Mouse (Mus musculus) MN1 (cell line): ENCODE results near the gene Dtx4.
"Not testable (repeated sequence)": the region's sequence is repeated elsewhere in the genome, so short reads cannot be mapped to it uniquely, and the experiment has no call there.

Experiments used
- DNase-seq: peaks from one replicate; pipeline ENCODE4 v3.0.0-alpha.2; 2016; ENCODE audit warnings: low spot score

Dtx4 gene

DNA sequence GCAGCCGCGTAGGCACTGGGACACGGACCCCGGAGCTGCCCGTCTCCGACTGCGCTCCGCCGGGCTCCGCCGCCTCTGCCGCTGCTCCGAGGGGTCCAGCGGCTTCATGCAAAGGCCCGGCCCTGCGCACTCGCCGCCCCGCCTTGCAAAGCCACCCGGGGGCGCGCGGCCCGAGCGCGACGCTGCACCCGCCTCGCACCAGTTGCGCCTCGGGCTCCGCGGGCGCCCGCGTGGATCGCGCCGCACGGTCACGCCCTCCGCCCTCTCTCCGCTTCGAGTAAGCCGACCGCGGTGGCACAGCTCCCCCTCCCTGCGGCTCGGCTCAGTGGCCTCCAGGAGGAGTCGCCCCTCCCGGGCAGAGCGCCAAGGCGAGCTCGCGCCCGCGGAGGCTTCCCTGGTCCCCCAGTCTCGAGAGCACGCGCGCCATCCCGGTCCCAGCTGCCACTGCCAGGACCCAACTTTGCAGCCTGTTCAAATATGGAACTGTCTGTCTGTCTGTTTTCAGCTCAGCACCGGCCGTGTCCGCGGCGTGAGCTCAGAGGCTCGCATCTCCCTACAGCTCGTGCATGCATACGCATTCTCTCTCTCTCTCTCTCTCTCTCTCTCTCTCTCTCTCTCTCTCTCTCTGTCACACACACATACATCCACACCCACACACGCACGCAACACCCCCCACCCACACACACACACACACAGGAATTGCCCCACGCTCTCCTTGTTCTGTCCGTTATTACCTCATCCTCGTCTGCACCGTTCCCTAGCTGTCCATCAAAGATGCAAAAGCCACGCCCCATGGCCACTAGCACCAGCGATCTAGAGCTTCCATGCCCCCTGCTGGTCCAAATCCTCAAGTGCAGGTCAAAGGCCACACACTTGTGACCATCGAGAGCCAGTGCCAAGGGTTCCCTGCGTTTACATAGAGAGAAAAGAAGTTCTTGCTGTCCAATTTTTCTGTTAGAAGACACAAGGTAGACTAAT lies at the start of gene Dtx4:
Dtx4 (minus strand) TSS at position 85 of the 978 bp plus-strand sequence.
- DNase-seq = peak; percentile 97

DNA sequence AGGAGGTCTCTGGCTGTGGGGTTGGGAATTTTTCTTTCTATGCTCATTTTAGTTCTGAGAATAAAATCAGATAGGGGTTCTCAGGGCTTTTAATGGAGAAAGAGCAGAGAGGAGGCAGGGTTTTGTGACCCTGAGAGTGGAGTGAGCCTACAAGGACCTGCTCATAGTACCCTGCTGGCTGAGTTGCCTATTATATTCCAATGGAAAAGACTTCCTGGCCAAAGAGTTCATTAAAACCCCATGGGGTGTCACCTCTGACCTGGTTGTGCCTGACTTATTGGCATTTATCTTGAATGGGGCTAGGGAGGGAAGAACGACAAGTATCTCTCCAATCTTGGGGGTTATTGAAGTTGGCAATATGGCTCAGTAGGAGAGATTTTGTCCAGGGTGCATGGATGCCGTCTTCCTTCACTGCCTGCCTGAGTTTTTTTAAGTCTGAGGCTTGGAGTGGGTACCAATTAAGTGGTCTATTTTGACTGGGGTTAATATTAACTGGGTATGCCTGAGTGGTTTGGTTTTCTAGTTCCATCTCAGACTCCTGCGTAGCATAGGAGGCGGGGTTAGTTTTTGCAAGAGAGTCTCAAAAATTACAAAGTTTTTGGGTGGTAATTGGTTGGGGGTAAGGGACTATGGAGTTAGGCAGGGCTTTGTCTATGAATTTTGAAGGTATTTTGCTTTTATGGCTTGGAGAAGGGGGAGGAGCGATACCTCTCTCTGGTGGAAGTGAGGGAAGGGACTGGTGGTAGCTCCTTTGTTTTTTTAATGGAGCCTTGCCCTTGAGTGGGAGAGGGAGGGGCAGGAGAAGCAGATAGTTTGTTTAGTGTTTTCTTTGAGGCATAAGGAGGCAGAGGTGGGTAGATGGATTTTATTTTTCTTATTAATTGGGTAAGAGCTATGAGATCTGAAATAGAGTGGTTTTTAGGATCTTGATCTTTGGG lies 49.0 kb upstream of the Dtx4 start:
- no peak for DNase-seq

DNA sequence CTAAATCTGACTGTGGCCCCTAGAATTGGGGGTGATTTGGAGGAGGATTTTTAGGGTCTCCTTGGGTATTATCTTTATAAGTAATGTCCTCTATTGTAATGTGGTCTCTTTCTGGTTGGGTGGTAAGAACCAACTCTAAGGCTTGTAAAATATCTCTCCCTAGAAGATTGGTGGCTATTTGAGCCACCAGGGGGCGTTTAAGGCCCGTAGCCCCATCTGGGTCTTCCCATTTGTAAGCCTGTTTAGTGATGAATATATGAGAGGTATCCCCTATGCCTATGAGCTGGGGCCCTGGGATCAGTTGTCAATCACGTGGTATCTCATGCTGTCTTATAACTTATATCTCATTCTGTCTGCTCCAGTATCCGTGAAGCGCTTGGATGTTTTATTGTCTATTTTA lies 47.9 kb upstream of the Dtx4 start:
- DNase-seq = no peak

DNA sequence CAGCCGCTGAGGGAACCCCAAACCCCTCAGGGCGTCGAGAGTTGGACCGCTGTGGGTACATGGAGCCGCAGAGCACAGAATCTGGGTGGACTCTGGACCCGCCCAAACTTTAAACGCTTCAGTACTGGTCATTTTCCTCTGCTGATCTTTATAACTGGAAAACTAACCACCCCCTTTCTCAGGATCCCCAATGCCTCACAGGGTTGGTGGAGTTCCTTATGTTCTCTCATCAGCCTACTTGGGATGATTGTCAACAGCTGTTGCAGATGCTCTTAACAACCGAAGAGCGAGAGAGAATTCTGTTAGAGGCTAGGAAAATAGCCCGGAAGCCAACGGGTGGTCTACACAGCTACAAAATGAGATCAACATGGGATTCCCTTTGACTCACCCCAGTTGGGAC lies 44.2 kb upstream of the Dtx4 start, which contains the start of gene Fam111a:
Fam111a (plus strand) TSS at position 301 of the 400 bp plus-strand sequence.
- DNase-seq = not testable (repeated sequence)

DNA sequence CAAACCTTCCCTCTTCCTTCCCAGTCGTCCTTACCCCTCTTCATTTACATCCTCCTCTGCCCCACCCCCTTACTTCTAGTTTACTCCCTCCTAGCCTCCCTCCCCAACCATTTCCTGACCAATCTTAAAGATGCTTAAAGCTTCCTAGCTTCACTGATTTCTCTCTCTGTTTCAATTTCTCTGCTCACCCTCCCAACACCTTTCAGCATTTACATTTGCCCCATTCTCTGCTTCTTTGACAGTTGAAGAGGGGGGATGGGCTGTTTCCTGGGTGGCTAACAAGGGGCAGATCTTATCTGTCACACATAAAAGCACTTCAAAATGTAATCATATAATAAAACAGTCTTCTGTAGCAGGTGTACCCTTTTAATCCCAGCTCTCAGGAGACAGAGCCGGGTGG lies 40.4 kb upstream of the Dtx4 start:
- no peak for DNase-seq

DNA sequence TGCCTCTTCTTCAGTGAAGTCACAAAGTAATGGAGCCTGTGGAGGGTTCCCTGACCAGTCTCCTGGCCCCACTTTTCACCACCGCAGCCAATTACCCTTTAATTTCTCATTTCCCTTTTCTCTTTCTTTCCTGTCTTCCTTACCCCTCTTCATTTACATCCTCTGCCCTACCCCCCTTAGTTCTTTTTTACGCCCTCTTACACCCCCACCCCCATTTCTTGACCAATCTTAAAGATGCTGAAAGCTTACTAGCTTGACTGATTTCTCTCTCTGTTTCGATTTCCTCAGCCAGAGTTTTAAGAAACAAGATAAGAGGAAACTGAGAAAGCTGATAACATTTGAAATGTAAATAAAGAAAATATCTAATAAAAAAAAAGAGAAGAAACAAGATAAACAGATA lies 39.5 kb upstream of the Dtx4 start:
- DNase-seq = no peak

DNA sequence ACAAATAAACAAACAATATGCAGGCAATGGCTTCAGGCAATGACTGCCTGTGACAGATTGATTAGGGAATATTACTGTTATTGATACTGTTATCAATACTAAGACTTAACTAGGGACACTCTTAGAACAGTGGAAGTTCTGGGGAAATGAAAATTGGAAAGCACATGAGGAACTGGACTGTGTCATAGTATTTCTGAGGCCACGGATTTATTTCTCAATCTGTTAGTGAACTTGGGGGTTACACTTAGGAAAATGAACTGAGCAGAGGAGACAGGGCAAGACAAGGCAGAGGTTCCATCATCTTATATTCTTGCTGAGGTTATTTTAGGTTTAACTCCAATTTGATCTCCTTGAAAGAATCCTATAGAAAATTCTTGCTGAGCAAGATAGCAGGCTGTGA lies 38.7 kb upstream of the Dtx4 start:
- DNase-seq = no peak

DNA sequence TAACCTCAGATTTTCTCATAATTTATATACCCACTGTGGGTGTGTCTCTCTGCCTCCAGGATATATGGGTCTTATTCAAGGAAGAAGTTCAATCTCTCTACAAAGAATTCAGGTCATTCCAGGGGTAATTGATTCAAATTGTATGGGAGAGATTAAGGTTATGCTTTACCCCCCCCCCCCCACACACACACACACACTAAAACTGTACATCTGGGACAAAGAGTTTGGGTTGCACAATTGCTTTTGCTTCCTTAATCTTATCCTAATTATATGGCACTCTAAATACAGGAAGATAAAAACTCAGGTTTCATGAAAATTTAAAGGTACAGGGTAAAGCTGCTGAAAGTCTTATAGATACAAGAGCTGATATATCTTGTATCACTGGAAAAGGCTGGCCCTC lies 35.9 kb upstream of the Dtx4 start:
- no peak for DNase-seq

DNA sequence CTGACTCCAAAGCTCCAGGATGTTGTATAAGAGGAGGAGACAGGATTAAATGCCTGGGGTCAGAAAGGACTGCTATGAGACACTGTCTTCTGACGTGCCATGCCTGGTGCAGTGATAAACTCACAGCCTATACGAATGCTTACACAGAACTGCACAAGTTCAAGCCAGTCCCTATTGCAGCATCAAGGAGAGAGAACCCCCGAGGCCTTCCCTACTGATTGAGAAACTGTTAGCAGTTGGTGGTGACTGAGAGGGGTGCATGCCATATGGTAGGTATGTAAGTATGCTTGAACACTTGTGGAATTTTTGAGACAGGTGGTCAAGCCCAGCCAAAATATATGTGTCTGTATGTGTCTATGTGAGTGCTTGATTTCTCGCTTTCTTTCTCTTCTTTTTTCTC lies 22.1 kb upstream of the Dtx4 start:
- DNase-seq = no peak

DNA sequence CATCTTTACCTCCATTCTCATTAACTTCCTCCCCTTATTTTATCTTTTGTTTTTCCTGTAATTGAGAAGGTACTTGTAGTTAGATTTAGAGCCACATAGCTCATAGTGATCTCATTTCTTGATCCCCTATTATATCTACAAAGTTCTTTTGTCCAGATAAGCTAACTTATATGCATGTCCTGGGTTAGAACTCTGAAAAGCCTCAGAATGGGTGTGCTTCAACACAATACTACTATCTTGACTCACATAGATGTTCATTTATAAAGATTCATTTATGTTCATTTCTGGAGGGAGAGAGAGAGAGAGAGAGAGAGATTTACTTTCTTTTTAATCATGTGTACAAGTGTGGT lies 17.3 kb upstream of the Dtx4 start:
- DNase-seq = no peak

DNA sequence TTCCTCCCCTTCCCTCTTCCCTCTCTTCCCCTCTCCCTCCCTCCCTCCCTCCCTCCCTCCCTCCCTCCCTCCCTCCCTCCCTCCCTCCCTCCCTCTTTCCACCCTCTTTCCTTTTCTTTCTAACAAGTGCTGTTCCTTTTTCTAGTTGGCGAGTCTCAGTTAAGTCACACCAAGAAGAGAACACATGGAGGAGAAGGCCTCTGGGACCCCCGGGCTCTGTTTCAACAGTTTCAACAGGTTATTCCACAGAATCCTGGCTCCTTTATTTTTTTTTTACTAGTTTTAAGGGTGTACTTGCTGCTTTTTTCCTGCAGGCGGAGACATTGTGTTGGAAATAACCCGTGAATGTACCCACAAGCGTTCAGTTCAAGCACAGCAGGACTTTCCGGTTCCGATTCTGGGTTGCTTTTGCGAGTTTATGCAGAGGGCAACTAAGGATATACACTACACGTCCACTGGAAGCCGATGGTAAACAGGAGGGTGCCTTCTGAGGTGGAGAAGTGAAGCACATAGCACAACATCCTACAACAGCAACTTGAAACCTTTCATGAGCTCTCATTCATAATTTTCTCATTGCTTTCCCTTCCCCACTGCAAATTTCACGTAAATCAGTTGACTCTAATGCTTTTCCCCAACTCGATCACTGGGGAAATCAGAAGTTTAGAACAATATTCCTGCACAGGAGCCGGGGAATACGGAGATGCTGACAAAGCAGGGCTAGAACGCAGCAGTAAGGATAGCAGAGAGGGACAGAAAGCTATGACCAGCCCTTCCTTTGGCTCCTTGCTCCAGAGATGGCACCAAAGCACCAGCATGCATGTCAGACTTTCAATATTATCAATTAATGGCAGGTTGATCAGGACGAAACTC lies 16.7 kb upstream of the Dtx4 start:
- peak; percentile 63 for DNase-seq

DNA sequence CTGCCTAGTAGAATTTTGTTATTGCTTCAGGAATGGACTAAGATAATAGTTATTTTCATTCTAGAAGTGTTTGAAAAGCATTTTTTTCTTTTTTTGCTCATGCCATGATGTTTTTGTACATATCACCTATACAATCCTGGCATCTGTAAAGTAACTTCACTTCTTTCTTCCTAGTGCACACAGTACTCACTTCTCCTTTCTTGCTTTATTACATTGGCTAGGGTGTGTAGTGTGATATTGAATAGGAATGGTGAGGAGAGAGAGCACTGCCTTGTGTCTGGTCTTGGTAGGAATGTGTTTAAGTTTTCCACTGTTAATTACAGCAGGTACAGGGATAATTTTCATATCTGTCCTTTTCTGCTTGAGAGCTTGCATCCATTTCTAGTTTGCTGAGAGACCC lies 13.4 kb upstream of the Dtx4 start:
- DNase-seq = no peak

DNA sequence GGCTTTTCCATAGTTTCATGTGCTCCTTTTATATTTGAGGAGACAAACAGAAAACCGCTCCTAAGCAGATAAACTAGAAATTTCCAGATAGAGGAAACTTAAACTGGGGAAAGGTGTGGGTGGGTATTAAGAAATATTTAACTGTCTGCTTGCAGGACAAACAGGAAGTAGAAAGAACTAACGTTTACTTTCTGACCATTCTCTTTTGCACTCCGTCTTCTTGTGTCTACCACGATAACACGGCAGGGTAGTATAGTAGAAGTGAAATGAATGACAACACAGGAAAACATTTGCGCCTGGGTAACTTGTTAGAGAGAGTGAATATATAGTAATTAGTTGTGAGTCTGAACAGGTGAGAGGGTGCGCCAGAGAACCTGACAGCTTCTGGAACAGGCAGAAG lies 1.5 kb upstream of the Dtx4 start:
- no peak for DNase-seq

DNA sequence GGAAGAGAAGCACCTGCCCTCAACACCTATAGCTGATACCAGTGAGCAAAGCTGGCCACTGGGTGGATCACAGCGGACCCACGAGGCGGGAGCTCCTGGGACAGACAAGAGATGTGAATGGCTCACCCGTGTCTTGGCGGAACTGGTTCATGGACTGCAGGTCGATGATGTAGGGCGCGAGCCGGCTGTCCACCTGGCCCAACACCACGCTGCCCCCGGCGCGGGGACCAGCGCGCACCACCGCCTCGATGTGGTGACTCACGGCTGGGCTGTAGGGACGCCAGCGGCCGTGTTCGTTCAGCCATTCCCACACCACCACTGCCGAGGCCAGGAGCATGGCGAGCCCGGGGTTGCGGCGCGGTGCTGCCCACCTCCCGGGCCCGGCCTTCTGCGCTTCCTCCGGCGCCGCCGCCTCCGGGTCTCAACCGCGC lies 358 bp downstream of the Dtx4 start:
- DNase-seq = peak; percentile 52

DNA sequence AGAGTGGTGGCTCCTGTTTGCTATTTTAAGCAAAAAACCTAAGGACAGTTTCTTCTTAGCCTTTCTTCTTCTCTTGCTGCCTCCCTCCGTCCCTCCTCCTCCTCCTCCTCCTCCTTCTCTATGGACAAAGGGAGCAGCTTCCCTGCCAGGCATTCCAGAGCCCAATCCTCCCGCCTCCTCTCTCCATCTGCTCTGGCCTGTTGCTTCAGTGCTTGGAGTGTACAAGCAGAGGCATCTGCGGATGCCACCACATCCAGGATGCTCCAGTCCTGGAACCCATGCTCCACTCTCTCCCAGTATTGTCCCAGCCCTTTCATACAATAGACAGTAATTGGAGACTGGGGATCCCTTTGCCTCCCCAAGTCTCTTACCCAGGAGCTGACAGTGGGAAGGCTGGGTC lies 1.1 kb downstream of the Dtx4 start:
- DNase-seq = no peak

DNA sequence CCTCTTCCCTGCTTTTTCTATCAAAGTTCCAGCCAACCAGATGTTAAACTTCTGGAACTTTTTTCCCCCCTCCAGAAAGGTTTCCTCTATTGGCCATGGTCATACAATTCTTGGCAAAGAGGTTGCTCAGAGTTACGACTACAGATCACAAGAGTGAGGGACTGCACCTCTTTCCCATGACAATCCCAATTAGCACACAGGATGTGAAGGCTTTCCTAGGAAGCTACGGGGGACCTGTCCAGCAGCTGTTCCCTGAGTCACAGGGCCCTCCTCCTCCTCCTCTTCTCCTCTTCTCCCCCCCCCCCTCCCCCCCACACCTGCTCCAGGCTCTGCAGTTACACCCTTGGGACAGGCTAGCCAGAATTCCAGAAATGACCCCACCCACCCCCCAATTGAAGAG lies 1.8 kb downstream of the Dtx4 start:
- no peak for DNase-seq

DNA sequence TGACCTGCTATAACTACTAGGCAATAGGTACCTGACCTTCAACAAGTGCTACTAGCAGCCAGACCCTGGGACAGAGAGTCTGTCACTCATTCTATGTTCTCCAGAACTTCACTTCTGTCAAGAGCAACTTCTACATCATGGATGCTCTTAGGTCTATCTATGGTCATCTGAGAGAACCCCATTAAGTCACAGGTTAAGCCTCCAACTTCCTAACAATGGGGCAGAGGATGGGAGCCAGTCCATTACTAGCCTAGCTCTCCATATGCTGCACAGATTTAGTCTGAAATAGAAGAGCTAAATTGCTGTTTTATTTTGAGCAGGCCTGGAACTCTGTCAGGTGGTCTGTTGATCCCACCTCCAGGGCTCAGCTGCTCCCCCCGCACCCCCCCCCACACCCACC lies 2.3 kb downstream of the Dtx4 start:
- no peak for DNase-seq

DNA sequence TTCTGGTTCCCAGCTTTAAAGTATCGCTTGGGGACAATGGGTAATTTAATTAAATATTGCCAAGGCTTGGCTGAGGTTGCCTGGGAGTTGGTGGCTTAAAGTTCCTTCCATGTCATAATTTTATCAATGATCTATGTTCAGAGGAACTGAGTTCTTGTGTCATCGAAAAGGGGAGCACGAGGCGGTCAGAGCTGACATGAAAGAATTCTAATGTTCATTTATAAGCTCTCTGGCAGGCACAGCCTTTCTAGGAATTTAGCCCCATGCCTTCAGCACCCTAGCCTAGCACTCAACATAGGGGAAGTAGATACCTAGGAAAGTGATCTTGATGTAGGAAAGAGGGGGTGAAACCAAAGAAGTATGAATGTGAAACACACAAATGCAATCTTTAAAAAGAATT lies 2.9 kb downstream of the Dtx4 start:
- no peak for DNase-seq

DNA sequence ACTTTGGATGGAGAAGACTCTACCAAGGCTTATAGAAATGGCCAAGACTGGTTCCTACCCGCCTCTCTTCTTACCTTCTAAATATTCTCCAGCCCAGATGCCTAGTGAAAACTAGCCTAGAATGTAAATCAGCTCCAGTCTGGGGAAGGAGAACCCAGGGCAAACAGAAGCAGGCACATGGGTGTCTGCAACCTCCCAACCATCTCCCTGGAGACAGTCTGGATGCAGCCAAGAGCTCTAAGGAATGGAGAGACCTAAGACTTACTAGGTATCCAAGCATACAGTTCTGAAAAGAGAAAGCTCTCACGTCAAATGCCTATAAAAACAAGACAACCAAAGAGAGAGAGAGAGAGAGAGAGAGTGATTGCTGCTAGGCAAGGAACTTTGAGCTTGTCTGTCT lies 3.3 kb downstream of the Dtx4 start:
- no peak for DNase-seq

DNA sequence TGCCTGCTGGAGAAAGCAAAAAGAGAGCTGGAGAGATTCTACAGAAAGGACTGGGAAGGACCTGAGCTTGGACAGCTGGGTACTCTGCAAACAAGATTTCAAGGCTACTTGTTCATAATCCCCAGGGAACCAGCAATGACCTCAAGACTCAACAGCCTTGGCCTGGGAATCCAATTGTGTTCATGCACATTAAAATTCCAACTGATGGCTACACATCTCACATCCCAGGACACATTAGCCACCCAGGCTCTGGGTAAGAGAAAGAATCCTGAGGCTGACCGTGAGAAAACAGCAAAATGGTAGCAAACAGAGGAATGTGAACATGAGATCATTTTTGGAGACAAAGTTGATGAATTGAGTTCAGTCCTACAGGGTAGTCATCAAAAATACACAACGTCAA lies 5.0 kb downstream of the Dtx4 start:
- no peak for DNase-seq

DNA sequence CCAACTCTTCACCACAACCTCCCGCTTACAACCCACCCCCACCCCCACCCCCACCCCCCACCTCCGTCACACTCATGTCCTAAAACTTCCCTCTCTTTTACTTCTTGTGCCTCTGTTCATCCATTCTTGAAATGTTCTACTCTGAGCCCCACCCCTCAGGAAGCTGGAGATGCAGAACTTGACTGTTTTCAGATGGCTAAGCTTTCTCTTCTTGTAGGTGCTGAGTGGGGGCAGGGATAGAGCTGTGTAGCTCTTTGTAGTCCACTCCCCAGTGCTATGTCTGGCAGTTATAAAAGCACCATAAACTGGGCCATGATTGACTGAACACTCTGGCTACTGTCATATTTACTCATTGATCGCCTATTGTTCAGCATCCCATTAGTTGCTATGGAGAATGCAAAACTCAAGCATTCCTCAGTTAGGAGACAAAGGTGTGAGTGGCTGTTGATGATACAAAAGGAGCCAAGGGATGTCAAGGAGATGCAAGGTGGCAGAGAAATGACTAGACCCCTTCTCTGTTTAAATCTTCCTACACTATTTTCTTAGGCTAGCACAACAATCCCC lies 6.2 kb downstream of the Dtx4 start:
- DNase-seq = no peak

DNA sequence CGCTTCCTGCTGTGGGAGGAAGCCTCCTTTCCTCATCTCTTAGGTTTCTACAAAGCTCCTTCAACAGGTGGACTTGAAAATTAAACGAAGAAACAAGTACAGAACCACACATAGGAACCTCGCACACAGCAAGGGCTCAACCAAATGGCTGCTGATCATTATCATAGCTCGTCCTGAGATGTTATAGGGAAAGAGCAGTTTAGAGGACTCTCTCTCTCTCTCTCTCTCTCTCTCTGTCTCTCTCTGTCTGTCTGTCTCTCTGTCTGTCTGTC lies 7.1 kb downstream of the Dtx4 start:
- DNase-seq = no peak
